Comparison of ENCODE assay signal across 23 mouse cellular contexts in genomic region chr16:96168837-96169236, GRCm38 (mm10). TPM values are rescaled to one million over a fixed set of nuclear protein-coding genes. Genes with fewer than 3 reads are reported as not detected.
"Had no signal": no experiment of that assay in that cellular context is flagged by ENCODE, and none has a peak within 500 bp of the region (broad histone marks: within the 10 kb centered on the region; RNA-seq: fewer than 3 reads in every experiment).

No protein-coding gene starts in this region.

- ATAC-seq: hindbrain, embryonic 16.5 days; hindbrain, postnatal 0 days; inflammation-experienced regulatory T-cells, adult 6 months; intestine, embryonic 15.5 days; intestine, embryonic 16.5 days; intestine, postnatal 0 days had no signal

- DNase-seq: heart, postnatal 10 days; heart, postnatal 14 days; heart, postnatal 36 days; heart, postnatal 4 days; kidney, adult 11 months; kidney, adult 18-20 months; kidney, adult 2 months; kidney, adult 8-10 months; kidney, adult 9 months; kidney, postnatal 10 days; kidney, postnatal 14 days; kidney, postnatal 25 days; kidney, postnatal 36 days; kidney, postnatal 4 days; layer of hippocampus, adult 9-11 months; layer of hippocampus, postnatal 36 days had no signal

RNA-seq across cellular contexts. Expression of gene Sh3bgr, which starts 31.4 kb away (rescaled TPM):
- total RNA-seq: hematopoietic stem cell, adult 5-6 weeks had no signal
